Mouse (Mus musculus) inflammation-experienced regulatory T-cells (primary cell): ENCODE measurements around the gene Fam20b. TPM values are rescaled to one million over a fixed set of nuclear protein-coding genes. Genes with fewer than 3 reads are reported as not detected.

Experiments used
- polyA plus RNA-seq, 2 experiments: library from polyadenylated mRNA; unstranded; fragments of 100-300 nt; shearing (Covaris generic); gene quantifications; one replicate each; pipeline ENCODE4 v1.2.1; 2017

The Fam20b gene
- 10 to 100 TPM; 25.4 to 28.4 TPM for polyA plus RNA-seq

DNA sequence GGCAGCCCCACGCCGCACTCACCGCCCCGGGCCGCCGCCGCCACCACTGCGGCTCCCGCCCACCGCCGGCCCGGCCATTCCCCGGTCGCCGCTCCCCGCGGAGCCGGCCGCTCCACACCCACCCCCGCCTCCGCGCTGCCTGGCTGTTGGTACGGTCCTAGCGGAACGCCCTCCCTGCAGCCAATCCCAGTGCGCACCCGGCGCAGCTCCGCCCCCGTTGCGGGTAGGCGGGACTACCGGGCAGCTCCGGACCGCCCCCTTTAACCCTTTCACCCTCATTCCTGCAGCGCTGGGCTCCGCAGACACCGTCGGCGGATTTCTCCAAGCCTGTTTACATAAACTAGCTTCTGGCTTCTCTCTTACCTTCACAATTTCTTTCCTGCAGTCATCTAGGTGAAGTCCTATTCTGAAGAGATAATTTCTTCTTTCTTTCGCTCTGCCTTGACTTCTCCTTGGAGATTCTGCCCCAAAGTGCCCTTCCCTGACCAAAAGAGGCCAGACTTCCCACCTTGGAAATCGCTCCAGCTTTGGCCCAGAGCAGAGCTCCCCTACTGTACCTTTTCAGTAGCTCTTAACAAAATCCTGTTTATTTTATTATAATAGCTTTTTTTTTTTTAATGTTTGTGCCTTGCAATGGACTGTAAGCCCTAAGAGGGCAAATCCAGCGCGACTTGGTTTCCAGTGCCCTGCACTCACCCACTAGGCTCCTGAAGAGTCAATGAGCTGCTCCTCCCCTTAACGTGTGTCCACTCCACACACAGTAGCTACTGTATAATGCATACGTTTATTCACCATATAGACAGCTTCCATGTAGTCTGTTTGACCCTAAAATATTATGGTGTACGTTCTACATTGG is at the start of gene Fam20b:
Fam20b (minus strand) TSS at position 137 of the 856 bp plus-strand sequence.

DNA sequence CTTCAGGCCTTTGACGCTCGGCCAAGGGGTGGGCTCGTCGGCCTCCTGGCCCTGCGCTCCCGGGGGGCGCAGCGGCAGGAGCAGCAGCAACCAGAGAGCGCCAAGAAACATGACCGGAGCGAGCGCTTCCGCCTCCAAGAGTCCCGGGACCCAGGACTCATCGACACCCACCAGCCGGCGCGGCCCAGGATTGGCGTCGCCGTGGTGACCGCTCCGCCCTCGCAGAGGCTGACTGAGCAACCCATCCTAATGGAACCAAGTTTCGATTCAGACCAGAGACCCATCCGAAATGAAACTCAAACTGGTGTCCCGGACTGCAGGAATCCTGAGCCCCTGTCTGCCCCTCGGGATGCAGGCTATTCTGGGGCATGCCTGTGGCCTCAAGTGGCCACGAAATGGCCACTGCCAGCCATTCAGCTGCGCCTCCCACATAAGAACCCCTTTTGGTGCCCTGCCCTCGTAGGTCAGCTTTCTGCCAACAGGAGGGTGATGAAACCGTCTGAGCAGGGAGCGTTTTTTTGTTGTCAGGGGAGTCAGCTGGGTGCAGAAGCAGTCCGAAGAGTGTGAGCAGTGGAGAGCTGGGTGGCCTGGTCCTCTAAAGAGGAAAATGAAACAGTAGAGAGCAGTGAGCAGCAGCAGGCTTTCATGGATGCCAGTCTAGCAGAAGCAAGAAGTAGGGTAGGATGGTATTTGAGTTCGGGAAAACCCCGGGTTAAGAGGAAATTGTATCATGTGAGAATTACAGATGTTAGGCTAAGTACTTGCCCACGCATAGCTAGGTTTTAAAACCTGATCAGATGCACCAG is 44.5 kb downstream of the Fam20b start, which contains the start of gene Tor3a:
Tor3a (minus strand) TSS at position 162 of the 806 bp plus-strand sequence.

Other genes starting within 250 kb of the Fam20b start
- gene Soat1, start 244.8 kb downstream of the Fam20b start, polyA plus RNA-seq, result 10 to 100 TPM; 30.9 to 43.2 TPM
- gene Gm10031, start 195.1 kb downstream of the Fam20b start, polyA plus RNA-seq, result under 1 TPM; 0.48 to 0.58 TPM
- 1 to 10 TPM; 2.6 to 4.8 TPM for gene Abl2, start 160.3 kb downstream of the Fam20b start, polyA plus RNA-seq
- 10 to 100 TPM; 45.1 to 46.9 TPM for gene Tor3a, start 44.7 kb downstream of the Fam20b start, polyA plus RNA-seq
- gene Angptl1, start 119.5 kb upstream of the Fam20b start, polyA plus RNA-seq, result 1 to 10 TPM in 1 of 2 experiments, under 1 TPM in 1; 0.19 to 1.4 TPM
- gene Ralgps2, start 220.5 kb upstream of the Fam20b start, polyA plus RNA-seq, result 10 to 100 TPM; 47.0 to 68.8 TPM